Mouse (Mus musculus) CH12.LX (cell line): Measurements from ENCODE around the gene Slc6a9.

Source experiments
- CHD2 ChIP-seq: IDR thresholded peaks from 2 replicates; pipeline ENCODE4 v1.6.1; 2011; ENCODE audit warnings: low read length, improper control_type of control experiment
- CTCF ChIP-seq, 2 experiments: IDR thresholded peaks in 1 of 2; conservative IDR thresholded peaks in 1 of 2; 2 replicates each; pipeline ENCODE4 v1.5.1; 2011 to 2012; ENCODE audit warnings: low read depth in 2 of 2, low read length in 2 of 2, improper control_type of control experiment in 1 of 2, inconsistent platforms in 1 of 2, mild to moderate bottlenecking in 1 of 2, moderate library complexity in 1 of 2
- E2F4 ChIP-seq: IDR thresholded peaks from 2 replicates; pipeline ENCODE4 v1.6.1; 2011; ENCODE audit warnings: low read depth, low read length, improper control_type of control experiment; ENCODE audit not compliant: insufficient replicate concordance
- EP300 ChIP-seq: IDR thresholded peaks from 2 replicates; pipeline ENCODE4 v1.6.1; 2011; ENCODE audit warnings: low read length, improper control_type of control experiment
- HCFC1 ChIP-seq: IDR thresholded peaks from 2 replicates; pipeline ENCODE4 v1.6.1; 2012; ENCODE audit warnings: low read depth, mild to moderate bottlenecking, inconsistent platforms, low read length, improper control_type of control experiment
- KAT2A ChIP-seq: IDR thresholded peaks from 2 replicates; pipeline ENCODE4 v1.6.1; 2012; ENCODE audit warnings: low read length, improper control_type of control experiment, inconsistent platforms; ENCODE audit not compliant: insufficient replicate concordance
- MEF2A ChIP-seq: IDR thresholded peaks from 2 replicates; pipeline ENCODE4 v1.6.1; 2014; ENCODE audit warnings: low read depth, mild to moderate bottlenecking, inconsistent platforms, low read length, improper control_type of control experiment, borderline replicate concordance
- NRF1 ChIP-seq: IDR thresholded peaks from 2 replicates; pipeline ENCODE4 v1.6.1; 2014; ENCODE audit warnings: low read depth, mild to moderate bottlenecking, inconsistent platforms, low read length, improper control_type of control experiment, moderate library complexity
- POLR2A ChIP-seq: IDR thresholded peaks from 2 replicates; pipeline ENCODE4 v1.6.1; 2011; ENCODE audit warnings: low read depth, mild to moderate bottlenecking, improper control_type of control experiment, low read length
- RAD21 ChIP-seq: IDR thresholded peaks from 2 replicates; pipeline ENCODE4 v1.6.1; 2011; ENCODE audit warnings: low read depth, mild to moderate bottlenecking, low read length, improper control_type of control experiment, moderate library complexity
- UBTF ChIP-seq: IDR thresholded peaks from 2 replicates; pipeline ENCODE4 v1.6.1; 2012; ENCODE audit warnings: low read depth, mild to moderate bottlenecking, inconsistent platforms, low read length, improper control_type of control experiment, moderate library complexity
- ZMIZ1 ChIP-seq: IDR thresholded peaks from 2 replicates; pipeline ENCODE4 v1.6.1; 2012; ENCODE audit warnings: low read depth, mild to moderate bottlenecking, inconsistent platforms, low read length, improper control_type of control experiment

GRCm38 (mm10) chr4:117831499-117831898 is 2.8 kb upstream of the Slc6a9 start:
- TF ChIP-seq EP300 (no peak), CHD2 (no peak), UBTF (no peak), CTCF (conservative IDR thresholded peaks at IDR 0.05 in 1 of 2, IDR thresholded peaks at IDR 0.05 in 1 of 2; ENCODE audit: low read depth in 2 of 2, low read length in 2 of 2) (no peak), MEF2A (no peak), HCFC1 (no peak), POLR2A (no peak), NRF1 (no peak), ZMIZ1 (no peak), E2F4 (no peak), RAD21 (no peak), KAT2A (no peak)
